Mouse (Mus musculus) hindbrain, embryonic 16.5 days (tissue): Measurements from ENCODE around the gene Itgb3bp. TPM values are rescaled to one million over a fixed set of nuclear protein-coding genes. Genes with fewer than 3 reads are reported as not detected.

Experiments used
- ATAC-seq: fragments of 200-750 bp; cut with Nextera tagmentation; 2 replicates; pipeline ENCODE4 v1.8.0; 2017; ENCODE audit warnings: moderate TSS enrichment, moderate library complexity
- H3K27ac ChIP-seq: fragments of 300-500 bp; sonication (generic); 2 replicates; pipeline ENCODE4 v1.5.1; 2014; ENCODE audit warnings: low read depth, mild to moderate bottlenecking, control low read depth, low read length, moderate library complexity
- H3K27me3 ChIP-seq: fragments of 300-500 bp; sonication (generic); replicated peaks from 2 replicates; pipeline ENCODE4 v1.6.1; 2014; ENCODE audit warnings: low read length; ENCODE audit not compliant: control insufficient read depth, insufficient read depth
- H3K36me3 ChIP-seq: fragments of 300-500 bp; sonication (generic); 2 replicates; pipeline ENCODE4 v1.6.1; 2014; ENCODE audit warnings: mild to moderate bottlenecking, low read length, moderate library complexity, mixed read lengths; ENCODE audit not compliant: control insufficient read depth, insufficient read depth
- H3K4me1 ChIP-seq: fragments of 300-500 bp; sonication (generic); 2 replicates; pipeline ENCODE4 v1.6.1; 2014; ENCODE audit warnings: low read depth, low read length; ENCODE audit not compliant: control insufficient read depth, insufficient read depth
- H3K4me2 ChIP-seq: fragments of 300-500 bp; sonication (generic); 2 replicates; pipeline ENCODE4 v1.6.1; 2014; ENCODE audit warnings: mild to moderate bottlenecking, low read length, control low read depth, moderate library complexity
- H3K4me3 ChIP-seq: fragments of 300-500 bp; sonication (generic); 2 replicates; pipeline ENCODE4 v1.5.1; 2014; ENCODE audit warnings: mild to moderate bottlenecking, low read length, control low read depth, moderate library complexity
- H3K9ac ChIP-seq: fragments of 300-500 bp; sonication (generic); 2 replicates; pipeline ENCODE4 v1.6.1; 2014; ENCODE audit warnings: low read depth, mild to moderate bottlenecking, control low read depth, low read length, moderate library complexity
- H3K9me3 ChIP-seq: fragments of 300-500 bp; sonication (generic); 2 replicates; pipeline ENCODE4 v1.6.1; 2014; ENCODE audit warnings: mild to moderate bottlenecking, low read length, moderate library complexity; ENCODE audit not compliant: control insufficient read depth
- WGBS: fragments of 180-500 bp; shearing (Covaris S2); extraction: QIAGEN DNeasy Blood & Tissue Kit; methylation state at CpG from one replicate; pipeline ENCODE4 v1.1.7; 2014; 5-methylcytosine and 5-hydroxymethylcytosine counted together
- polyA plus RNA-seq: library from polyadenylated mRNA; unstranded; fragments of >200 nt; fragmentation: Nextera tagmentation; extraction: Ambion mirVana; gene quantifications from 2 replicates; pipeline ENCODE4 v1.2.1, GENCODE M21; 2015

Gene Itgb3bp
- polyA plus RNA-seq, 1 experiment from 2014 or later: 12.1 TPM

- ATAC-seq: no peak
- H3K36me3 ChIP-seq: no peaks in the 10 kb centered on the region
- H3K9me3 ChIP-seq: no peaks in the 10 kb centered on the region
- no peaks in the 10 kb centered on the region for H3K27me3 ChIP-seq
- H3K9ac ChIP-seq: no peak overlapping the region
- H3K4me1 ChIP-seq: peaks cover 16% of the 10 kb centered on the region
- H3K4me2 ChIP-seq: no peak overlapping the region; the same call in 1 of the 2 replicates
- no peak overlapping the region for H3K4me3 ChIP-seq
- no peak overlapping the region for H3K27ac ChIP-seq
- WGBS: 84% methylated on average over 6 of the region's 6 CpGs
These were observed 1.1 kb downstream of the Itgb3bp start for GRCm38 (mm10) chr4:99928521-99928920.

- no peak for ATAC-seq
- H3K9ac ChIP-seq: no peak overlapping the region
- H3K27me3 ChIP-seq: no peaks in the 10 kb centered on the region
- no peak overlapping the region for H3K4me2 ChIP-seq
- peaks cover 10% of the 10 kb centered on the region for H3K4me1 ChIP-seq
- 94% methylated on average over 4 of the region's 4 CpGs for WGBS
- H3K4me3 ChIP-seq: no peak overlapping the region
- H3K9me3 ChIP-seq: no peaks in the 10 kb centered on the region
- H3K36me3 ChIP-seq: no peaks in the 10 kb centered on the region
- no peak overlapping the region for H3K27ac ChIP-seq
These were observed 3.2 kb downstream of the Itgb3bp start for GRCm38 (mm10) chr4:99926380-99926779.

- Histone ChIP-seq H3K27ac (no peak overlapping the region), H3K4me2 (no peak overlapping the region), H3K27me3 (no peaks in the 10 kb centered on the region), H3K9me3 (no peaks in the 10 kb centered on the region), H3K36me3 (no peaks in the 10 kb centered on the region), H3K4me1 (no peaks in the 10 kb centered on the region), H3K4me3 (no peak overlapping the region), H3K9ac (no peak overlapping the region)
- no peak for ATAC-seq
- 67% methylated on average over 4 of the region's 4 CpGs for WGBS
These were observed 15.6 kb downstream of the Itgb3bp start for GRCm38 (mm10) chr4:99913894-99914451.

DNA sequence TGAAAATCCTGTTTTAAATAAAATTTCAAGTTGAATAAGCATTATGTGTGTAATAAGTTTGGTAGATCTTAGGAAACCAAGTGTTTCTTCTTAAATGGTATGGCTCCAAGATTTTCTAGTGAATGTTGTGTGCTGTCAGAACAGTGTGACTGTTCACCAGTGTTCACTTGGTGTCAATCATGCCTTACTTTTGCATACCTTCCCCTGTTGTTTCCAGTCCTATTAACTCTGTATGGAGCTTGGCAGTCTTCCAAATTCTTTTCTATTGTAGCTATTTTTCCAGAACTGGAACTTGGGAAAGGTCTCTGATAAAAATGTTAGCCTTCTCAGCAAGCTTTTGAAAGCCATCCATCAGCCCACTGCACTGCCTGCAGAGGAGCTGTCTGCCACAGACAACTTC, 47.2 kb downstream of the Itgb3bp start:
- no peaks in the 10 kb centered on the region for H3K36me3 ChIP-seq
- H3K4me2 ChIP-seq: no peak overlapping the region
- no peaks in the 10 kb centered on the region for H3K9me3 ChIP-seq
- no peaks in the 10 kb centered on the region for H3K27me3 ChIP-seq
- H3K27ac ChIP-seq: no peak overlapping the region
- no peak for ATAC-seq
- H3K4me1 ChIP-seq: no peaks in the 10 kb centered on the region
- no peak overlapping the region for H3K9ac ChIP-seq
- H3K4me3 ChIP-seq: no peak overlapping the region

GRCm38 (mm10) chr4:99881882-99882281, 47.7 kb downstream of the Itgb3bp start:
- Histone ChIP-seq H3K27ac (no peak overlapping the region), H3K27me3 (no peaks in the 10 kb centered on the region), H3K9ac (no peak overlapping the region), H3K36me3 (no peaks in the 10 kb centered on the region), H3K4me3 (no peak overlapping the region), H3K4me1 (no peaks in the 10 kb centered on the region), H3K9me3 (no peaks in the 10 kb centered on the region), H3K4me2 (no peak overlapping the region)
- ATAC-seq: no peak

DNA sequence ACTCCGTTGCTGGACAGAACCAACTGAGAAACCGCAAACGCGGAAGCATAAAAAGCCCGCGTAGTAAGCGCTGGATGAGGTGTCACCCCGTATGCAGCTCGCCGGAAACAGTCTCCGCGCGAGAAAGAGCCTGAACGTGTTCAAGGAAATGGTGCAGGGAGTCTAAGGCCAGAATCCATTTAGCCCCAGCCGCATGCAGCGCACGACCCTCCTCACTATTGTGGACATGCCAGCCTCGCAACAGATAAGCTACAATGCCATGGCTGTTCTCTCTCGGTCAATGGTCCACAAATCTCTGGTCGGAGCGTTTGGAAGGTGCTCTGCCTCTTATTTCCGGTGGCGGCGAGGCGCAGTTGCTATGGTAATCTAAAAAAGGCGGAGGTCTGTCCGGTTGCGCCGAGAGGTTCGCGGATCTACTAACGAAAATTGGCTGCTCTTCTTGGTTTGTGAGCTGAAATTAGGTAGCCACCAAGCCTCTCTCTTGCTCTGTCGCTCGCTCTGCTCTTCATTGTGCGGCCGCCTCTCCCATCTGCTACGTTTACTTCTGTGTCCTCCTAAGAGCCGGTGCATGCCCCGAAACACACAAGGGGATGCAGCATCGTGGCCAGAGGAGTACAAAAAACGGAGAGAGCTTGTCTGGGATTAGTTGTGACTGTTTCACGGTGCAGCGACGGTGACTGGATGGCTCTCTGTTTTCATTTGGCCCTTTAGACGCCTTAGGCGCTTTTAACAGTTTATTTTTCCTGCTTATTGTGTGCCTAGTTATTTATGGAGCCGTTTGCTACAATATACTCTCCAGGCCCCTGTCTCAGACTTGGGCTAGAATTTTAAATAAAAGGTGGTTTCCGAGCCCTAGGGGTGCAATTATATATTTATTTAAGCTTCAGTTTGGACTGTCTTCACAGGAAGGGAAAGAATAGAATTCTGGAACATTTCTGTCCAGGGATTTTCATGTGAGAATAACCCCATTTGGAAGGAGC, 100.2 kb downstream of the Itgb3bp start, which contains the start of gene Efcab7:
Efcab7 (plus strand) TSS at position 105 of the 980 bp plus-strand sequence.
- peaks cover 5% of the 10 kb centered on the region for H3K4me1 ChIP-seq
- peak within 1 kb of the TSS; percentile 67 for H3K4me3 ChIP-seq
- WGBS: under 1% methylated on average over 48 of the region's 48 CpGs
- H3K36me3 ChIP-seq: no peaks in the 10 kb centered on the region
- H3K9ac ChIP-seq: peak within 1 kb of the TSS; percentile 83
- H3K9me3 ChIP-seq: no peaks in the 10 kb centered on the region
- no peaks in the 10 kb centered on the region for H3K27me3 ChIP-seq
- H3K4me2 ChIP-seq: peak within 1 kb of the TSS; percentile 65
- peak within 1 kb of the TSS; percentile 98 for H3K27ac ChIP-seq
- peak; percentile 95 for ATAC-seq

GRCm38 (mm10) chr4:99828739-99829093, 100.9 kb downstream of the Itgb3bp start:
- under 1% methylated on average over 7 of the region's 7 CpGs for whole genome bisulfite sequencing
- H3K27me3 ChIP-seq: no peaks in the 10 kb centered on the region
- H3K9ac ChIP-seq: peak overlapping the region; percentile 83
- no peak for ATAC-seq
- no peaks in the 10 kb centered on the region for H3K36me3 ChIP-seq
- no peaks in the 10 kb centered on the region for H3K9me3 ChIP-seq
- H3K4me1 ChIP-seq: peaks cover 5% of the 10 kb centered on the region
- H3K27ac ChIP-seq: peak overlapping the region; percentile 98
- H3K4me2 ChIP-seq: peak overlapping the region; percentile 65
- peak overlapping the region; percentile 67 for H3K4me3 ChIP-seq

GRCm38 (mm10) chr4:99828337-99828736, 101.3 kb downstream of the Itgb3bp start:
- no peaks in the 10 kb centered on the region for H3K9me3 ChIP-seq
- no peak overlapping the region for H3K27ac ChIP-seq
- peaks cover 5% of the 10 kb centered on the region for H3K4me1 ChIP-seq
- 51% methylated on average over 4 of the region's 4 CpGs for WGBS
- H3K36me3 ChIP-seq: no peaks in the 10 kb centered on the region
- H3K27me3 ChIP-seq: no peaks in the 10 kb centered on the region
- H3K9ac ChIP-seq: no peak overlapping the region; the same call in 1 of the 2 replicates
- no peak for ATAC-seq
- H3K4me2 ChIP-seq: peak overlapping the region; percentile 65
- peak overlapping the region; percentile 67; the same call in 1 of the 2 replicates for H3K4me3 ChIP-seq

DNA sequence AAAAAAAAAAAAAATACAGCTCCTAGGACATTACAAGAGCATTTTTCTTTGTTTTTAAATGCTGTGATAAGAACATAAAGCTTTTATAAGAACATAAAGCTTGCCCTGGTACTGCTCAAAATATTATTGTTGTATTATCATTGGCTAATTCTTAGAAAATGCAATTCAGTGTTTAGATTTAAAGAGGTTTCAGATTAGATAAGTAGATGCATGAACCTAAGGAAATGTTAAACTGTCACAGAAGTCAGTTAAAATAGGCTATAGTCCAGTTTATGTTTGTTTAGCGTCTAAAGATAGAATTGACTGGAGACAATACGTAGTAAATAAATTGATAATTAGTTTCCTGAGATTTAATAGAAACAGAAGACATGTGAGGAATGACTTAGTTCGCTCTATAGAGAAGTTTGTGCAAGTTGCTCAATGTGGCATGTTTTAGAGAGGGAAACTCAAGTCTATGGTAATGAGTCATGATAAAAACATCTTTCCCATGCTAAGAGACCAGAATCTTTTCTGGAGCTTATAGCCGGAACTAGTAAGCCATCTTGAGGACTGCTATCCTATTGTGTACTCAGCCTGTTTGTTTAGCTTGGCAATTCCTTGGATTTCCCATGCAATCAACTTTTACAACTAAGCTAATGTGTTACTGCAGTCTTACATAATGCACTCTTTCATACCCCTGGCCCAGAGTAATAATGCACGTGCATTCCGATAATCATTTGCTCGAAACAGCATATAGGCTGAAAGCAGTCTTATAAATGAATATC, 112.7 kb downstream of the Itgb3bp start:
- no peak overlapping the region for H3K4me2 ChIP-seq
- H3K4me3 ChIP-seq: no peak overlapping the region

More for the DNA sequence above, 112.7 kb downstream of the Itgb3bp start:
- Histone ChIP-seq H3K4me1 (no peaks in the 10 kb centered on the region), H3K27ac (no peak overlapping the region), H3K27me3 (no peaks in the 10 kb centered on the region), H3K9me3 (no peaks in the 10 kb centered on the region), H3K36me3 (no peaks in the 10 kb centered on the region), H3K9ac (no peak overlapping the region)
- no peak for ATAC-seq
- WGBS: 89% methylated on average over 7 of the region's 7 CpGs
